Mouse (Mus musculus) ovary, adult 10 weeks (tissue): ENCODE data around the gene Dis3l. TPM values are rescaled to one million over a fixed set of nuclear protein-coding genes. Genes with fewer than 3 reads are reported as not detected.

Experiments used
- polyA plus RNA-seq: library from polyadenylated mRNA; stranded (reverse); fragments of 350-450 nt; fragmentation: Illumina TruSeq; extraction: RNeasy Lipid Tissue Mini Kit (QIAGEN cat#74804); gene quantifications from one replicate; pipeline ENCODE4 v1.2.3, GENCODE M21; 2014

Dis3l gene
- polyA plus RNA-seq: 17.0 TPM

GRCm38 (mm10) chr9:64341254-64341566 is at the start of gene Dis3l:
Dis3l (minus strand) TSS chr9:64341288.

GRCm38 (mm10) chr9:64385511-64386465 is 44.7 kb upstream of the Dis3l start, which contains the start of gene Megf11:
Megf11 (plus strand) TSS chr9:64385626.

GRCm38 (mm10) chr9:64281105-64281780 is 59.8 kb downstream of the Dis3l start, which contains the start of gene Tipin:
Tipin (plus strand) TSS chr9:64281581.

Other genes starting within 250 kb of the Dis3l start
- gene Lctl, start 224.1 kb downstream of the Dis3l start, polyA plus RNA-seq: not detected
- gene Zwilch, start 168.2 kb downstream of the Dis3l start, polyA plus RNA-seq: 22.9 TPM
- 844 TPM for gene Rpl4, start 167.9 kb downstream of the Dis3l start, polyA plus RNA-seq
- gene Snapc5, start 162.0 kb downstream of the Dis3l start, polyA plus RNA-seq: 65.5 TPM
- gene Uchl4, start 106.1 kb downstream of the Dis3l start, polyA plus RNA-seq: 0.43 TPM
- 62.7 TPM for gene Map2k1, start 87.7 kb downstream of the Dis3l start, polyA plus RNA-seq
- gene Tipin, start 59.7 kb downstream of the Dis3l start, polyA plus RNA-seq: 127 TPM
- gene Megf11, start 44.3 kb upstream of the Dis3l start, polyA plus RNA-seq: 0.14 TPM